Mouse (Mus musculus): ENCODE results near the gene Cyp4f15. TPM values are rescaled to one million over a fixed set of nuclear protein-coding genes. Genes with fewer than 3 reads are reported as not detected.

The Cyp4f15 gene
- not detected in 2 replicates for polyA plus RNA-seq (2012; rRNA removed)

GRCm38 (mm10) chr17:32685048-32685750, at the start of gene Cyp4f15:
Gene Cyp4f15, plus strand, starts transcription at chr17:32685627.

DNA sequence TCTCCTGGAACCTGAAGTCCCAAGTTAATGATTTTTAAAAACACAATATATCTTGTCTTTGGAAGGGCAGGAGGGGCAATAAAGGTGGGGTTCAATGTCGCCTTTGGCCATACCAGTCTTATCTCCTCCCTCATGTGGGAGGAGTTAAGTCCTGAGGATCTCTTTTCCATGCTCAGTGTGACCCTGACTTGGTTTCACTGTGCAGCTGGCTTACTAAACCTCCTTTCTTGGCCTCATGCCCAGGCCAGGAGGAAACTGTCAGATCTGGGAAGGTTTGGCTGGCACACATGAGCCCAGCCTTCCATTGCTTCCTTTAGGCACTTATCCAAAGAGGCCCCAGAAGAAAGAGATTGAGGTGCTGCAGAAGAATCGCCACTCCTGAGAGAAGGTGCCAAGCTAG, 26.7 kb upstream of the Cyp4f15 start, which contains the start of gene Cyp4f40:
Gene Cyp4f40 (plus strand): TSS at position 189 of the 400 bp plus-strand sequence.

Other genes starting within 250 kb of the Cyp4f15 start
- gene Cyp4f39, start 232.9 kb upstream of the Cyp4f15 start, polyA plus RNA-seq (2012; rRNA removed), result 0.44 and 0.59 TPM in 2 replicates
- gene Cyp4f17, start 179.6 kb upstream of the Cyp4f15 start, polyA plus RNA-seq (2012; rRNA removed), result 6.0 and 7.2 TPM in 2 replicates
- 55.5 and 66.4 TPM in 2 replicates for gene Cyp4f16, start 149.1 kb upstream of the Cyp4f15 start, polyA plus RNA-seq (2012; rRNA removed)
- gene Cyp4f37, start 64.3 kb upstream of the Cyp4f15 start, polyA plus RNA-seq (2012; rRNA removed), result not detected in 2 replicates
- gene Cyp4f40, start 26.7 kb upstream of the Cyp4f15 start, polyA plus RNA-seq (2012; rRNA removed), result 59.2 and 69.2 TPM in 2 replicates
- 3.9 and 4.9 TPM in 2 replicates for gene Zfp871, start 102.7 kb downstream of the Cyp4f15 start, polyA plus RNA-seq (2012; rRNA removed)
- 0.15 TPM in 2 replicates for gene Zfp811, start 124.3 kb downstream of the Cyp4f15 start, polyA plus RNA-seq (2012; rRNA removed)
- gene Zfp799, start 144.6 kb downstream of the Cyp4f15 start, polyA plus RNA-seq (2012; rRNA removed), result 4.8 and 5.1 TPM in 2 replicates
- 0.59 and 0.64 TPM in 2 replicates for gene Zfp870, start 206.0 kb downstream of the Cyp4f15 start, polyA plus RNA-seq (2012; rRNA removed)
- gene Cyp4f14, start 231.7 kb downstream of the Cyp4f15 start, polyA plus RNA-seq (2012; rRNA removed), result 85.3 and 120 TPM in 2 replicates

Measured in colon, adult 2 months (tissue).